13 mouse cellular contexts compared by ENCODE assay signal in the genomic region with DNA sequence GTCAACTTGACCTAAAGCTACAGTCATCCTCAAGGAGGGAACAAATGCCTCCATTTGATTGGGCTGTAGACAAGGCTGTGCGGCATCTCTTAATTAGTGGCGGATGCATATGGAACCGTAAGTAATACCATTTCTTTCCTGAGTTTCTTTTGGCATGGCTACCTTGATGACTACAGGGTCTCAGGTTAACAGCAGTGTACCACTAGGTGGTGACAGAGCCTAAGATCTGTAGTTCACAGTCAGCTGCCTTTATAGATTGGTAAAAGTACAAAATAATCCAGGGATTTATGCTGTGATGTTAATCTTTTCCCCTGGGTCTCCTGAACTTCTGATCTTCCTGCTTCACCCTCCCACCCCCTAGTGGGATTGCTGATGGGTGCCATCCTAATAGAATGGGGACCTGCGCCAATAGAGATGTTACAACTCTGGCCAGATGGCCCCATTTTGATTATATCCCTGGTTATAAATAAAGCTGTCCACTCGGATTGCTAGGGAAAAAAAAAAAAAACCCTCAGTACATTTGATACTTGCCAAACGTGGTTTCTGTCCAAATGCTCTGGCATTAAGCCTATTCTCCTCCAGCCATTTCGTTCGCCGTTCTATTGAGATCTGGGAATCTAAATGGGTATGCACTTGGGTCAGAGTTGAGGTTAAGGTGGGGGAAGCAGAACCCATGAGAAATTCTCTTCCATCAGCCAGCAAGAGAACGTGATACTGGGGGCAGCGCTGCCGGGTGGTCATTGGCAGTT. TPM values are rescaled to one million over a fixed set of nuclear protein-coding genes. Genes with fewer than 3 reads are reported as not detected.
DNase-seq lines count a peak whose midpoint lies in the region; ATAC-seq and TF ChIP-seq lines count a peak whose summit lies in the region.
"Had no signal": no experiment of that assay in that cellular context is flagged by ENCODE, and none has a peak within 500 bp of the region (broad histone marks: within the 10 kb centered on the region; RNA-seq: fewer than 3 reads in every experiment).

No protein-coding gene starts in this region.

- no peak for DNase-seq in heart, postnatal 0 days (ENCODE audit: low spot score)
- DNase-seq in midbrain, embryonic 14.5 days: peak; percentile 21
- DNase-seq in NIH3T3 (ENCODE audit: low read depth): peak; percentile 13
- DNase-seq in layer of hippocampus, adult 18-20 months (ENCODE audit: low spot score in 2 of 2): no peak
- DNase-seq in heart, postnatal 4 days: no peak
- DNase-seq: kidney, adult 2 months had no signal

- WGBS in heart, postnatal 0 days: 70% methylated on average over 12 of the region's 12 CpGs
- WGBS in heart, embryonic 12.5 days: 76% methylated on average over 12 of the region's 12 CpGs
- 83% methylated on average over 12 of the region's 12 CpGs for WGBS in midbrain, embryonic 14.5 days
- 81% methylated on average over 12 of the region's 12 CpGs for WGBS in midbrain, embryonic 16.5 days

- no peak overlapping the region for H3K4me2 ChIP-seq in heart, postnatal 0 days (ENCODE audit: low read depth, low read length)
- no peak overlapping the region for H3K4me2 ChIP-seq in heart, embryonic 12.5 days
- no peak overlapping the region for H3K4me2 ChIP-seq in midbrain, embryonic 14.5 days (ENCODE audit: low read length)
- H3K4me2 ChIP-seq in midbrain, embryonic 16.5 days (ENCODE audit: low read length): no peak overlapping the region
- H3K4me2 ChIP-seq: hindbrain, embryonic 12.5 days; lung, embryonic 15.5 days; neural tube, embryonic 12.5 days had no signal

- no peak overlapping the region for H3K27ac ChIP-seq in heart, postnatal 0 days (ENCODE audit: low read depth)
- H3K27ac ChIP-seq in heart, embryonic 12.5 days (ENCODE audit: poor library complexity, severe bottlenecking): no peak overlapping the region
- no peak overlapping the region for H3K27ac ChIP-seq in midbrain, embryonic 14.5 days (replicated peaks; ENCODE audit: low read depth, low read length)
- H3K27ac ChIP-seq in midbrain, embryonic 16.5 days (ENCODE audit: low read length): no peak overlapping the region
- H3K27ac ChIP-seq: heart, embryonic 10.5 days; hindbrain, embryonic 12.5 days; lung, embryonic 15.5 days; neural tube, embryonic 12.5 days had no signal

- no peaks in the 10 kb centered on the region for H3K4me1 ChIP-seq in heart, postnatal 0 days (ENCODE audit: control insufficient read depth, insufficient read depth)
- no peaks in the 10 kb centered on the region for H3K4me1 ChIP-seq in heart, embryonic 12.5 days (replicated peaks)
- H3K4me1 ChIP-seq in midbrain, embryonic 14.5 days (ENCODE audit: control insufficient read depth, insufficient read depth, low read length): no peaks in the 10 kb centered on the region
- H3K4me1 ChIP-seq in midbrain, embryonic 16.5 days (ENCODE audit: control insufficient read depth, insufficient read depth, low read length): no peaks in the 10 kb centered on the region
- H3K4me1 ChIP-seq: heart, embryonic 10.5 days; hindbrain, embryonic 12.5 days; lung, embryonic 15.5 days; neural tube, embryonic 12.5 days had no signal

- no peak overlapping the region for H3K9ac ChIP-seq in heart, postnatal 0 days (replicated peaks; ENCODE audit: low read depth, low read length)
- no peak overlapping the region for H3K9ac ChIP-seq in heart, embryonic 12.5 days
- H3K9ac ChIP-seq in midbrain, embryonic 14.5 days (replicated peaks; ENCODE audit: low read length): no peak overlapping the region
- no peak overlapping the region for H3K9ac ChIP-seq in midbrain, embryonic 16.5 days (ENCODE audit: low read depth, low read length)
- H3K9ac ChIP-seq: hindbrain, embryonic 12.5 days; lung, embryonic 15.5 days; neural tube, embryonic 12.5 days had no signal

- no peak for TF ChIP-seq EP300 in heart, postnatal 0 days (IDR thresholded peaks at IDR 0.05; ENCODE audit: low read depth)

- ATAC-seq in heart, postnatal 0 days (ENCODE audit: insufficient read depth, low read depth): no peak
- no peak for ATAC-seq in heart, embryonic 12.5 days (ENCODE audit: insufficient number of reproducible peaks, low FRiP score)
- ATAC-seq in midbrain, embryonic 14.5 days (ENCODE audit: low FRiP score, low TSS enrichment): no peak
- ATAC-seq in midbrain, embryonic 16.5 days: no peak
- peak; percentile 58 for ATAC-seq in granulocyte monocyte progenitor cell, adult 5-6 weeks (replicated peaks; ENCODE audit: poor library complexity, severe bottlenecking)

- no peak overlapping the region for H3K4me3 ChIP-seq in heart, postnatal 0 days (ENCODE audit: low read depth, low read length)
- no peak overlapping the region for H3K4me3 ChIP-seq in heart, embryonic 12.5 days
- no peak overlapping the region for H3K4me3 ChIP-seq in midbrain, embryonic 14.5 days (replicated peaks; ENCODE audit: low read depth, low read length)
- H3K4me3 ChIP-seq in midbrain, embryonic 16.5 days (ENCODE audit: low read depth, low read length): no peak overlapping the region
- H3K4me3 ChIP-seq: heart, embryonic 10.5 days; hindbrain, embryonic 12.5 days; lung, embryonic 15.5 days; neural tube, embryonic 12.5 days had no signal

- peak; percentile 25 for TF ChIP-seq CTCF in heart, postnatal 0 days (IDR thresholded peaks at IDR 0.05; ENCODE audit: low read depth)

- H3K36me3 ChIP-seq in heart, postnatal 0 days (replicated peaks; ENCODE audit: control insufficient read depth, insufficient read depth, low read length): no peaks in the 10 kb centered on the region
- H3K36me3 ChIP-seq in heart, embryonic 12.5 days: no peaks in the 10 kb centered on the region
- H3K36me3 ChIP-seq in midbrain, embryonic 14.5 days (ENCODE audit: control insufficient read depth, insufficient read depth, low read length): no peaks in the 10 kb centered on the region
- no peaks in the 10 kb centered on the region for H3K36me3 ChIP-seq in midbrain, embryonic 16.5 days (ENCODE audit: control insufficient read depth, insufficient read depth, low read length)
- H3K36me3 ChIP-seq: heart, embryonic 10.5 days; hindbrain, embryonic 12.5 days; lung, embryonic 15.5 days; neural tube, embryonic 12.5 days had no signal

- no peaks in the 10 kb centered on the region for H3K27me3 ChIP-seq in heart, postnatal 0 days (ENCODE audit: control insufficient read depth, insufficient read depth, low read length)
- H3K27me3 ChIP-seq in heart, embryonic 12.5 days (replicated peaks): no peaks in the 10 kb centered on the region
- no peaks in the 10 kb centered on the region for H3K27me3 ChIP-seq in midbrain, embryonic 14.5 days (ENCODE audit: control insufficient read depth, insufficient read depth, low read length)
- no peaks in the 10 kb centered on the region for H3K27me3 ChIP-seq in midbrain, embryonic 16.5 days (ENCODE audit: control insufficient read depth, insufficient read depth, low read depth, low read length)
- H3K27me3 ChIP-seq: hindbrain, embryonic 12.5 days; lung, embryonic 15.5 days; neural tube, embryonic 12.5 days had no signal

- no peaks in the 10 kb centered on the region for H3K9me3 ChIP-seq in heart, postnatal 0 days (replicated peaks; ENCODE audit: control insufficient read depth, low read length)
- H3K9me3 ChIP-seq in heart, embryonic 12.5 days (replicated peaks): peaks cover 4% of the 10 kb centered on the region; the same call in 1 of the 2 replicates
- H3K9me3 ChIP-seq in midbrain, embryonic 14.5 days (ENCODE audit: control insufficient read depth, low read length): no peaks in the 10 kb centered on the region
- H3K9me3 ChIP-seq in midbrain, embryonic 16.5 days (replicated peaks; ENCODE audit: control insufficient read depth, low read length, poor library complexity, severe bottlenecking): no peaks in the 10 kb centered on the region
- H3K9me3 ChIP-seq: heart, embryonic 10.5 days; hindbrain, embryonic 12.5 days; neural tube, embryonic 12.5 days had no signal

RNA-seq across cellular contexts. Expression of gene Rabl2, which starts 14.3 kb away (rescaled TPM):
- 9.6 and 12.7 TPM in 2 replicates for total RNA-seq in heart, postnatal 0 days (2014; rRNA removed; ENCODE audit: low replicate concordance)
- 9.2 and 10.3 TPM in 2 replicates for polyA plus RNA-seq in heart, postnatal 0 days (2015; fragmentation: Nextera tagmentation; extraction: Ambion mirVana)
- polyA plus RNA-seq in heart, embryonic 12.5 days (2016; fragmentation: Nextera tagmentation; extraction: Ambion mirVana): 20.3 and 21.1 TPM in 2 replicates
- polyA plus RNA-seq in midbrain, embryonic 14.5 days (2014; fragmentation: Nextera tagmentation; extraction: Ambion mirVana): 82.6 and 88.4 TPM in 2 replicates
- 82.1 and 95.5 TPM in 2 replicates for polyA plus RNA-seq in midbrain, embryonic 16.5 days (2015; fragmentation: Nextera tagmentation; extraction: Ambion mirVana)
- 10.2 and 16.8 TPM in 2 replicates for total RNA-seq in granulocyte monocyte progenitor cell, adult 5-6 weeks (2014; fragmentation: Nextera tagmentation)
- 11.1 and 18.9 TPM in 2 replicates for total RNA-seq in granulocyte monocyte progenitor cell, adult 5-6 weeks (2017)
- 10 to 100 TPM; 25.9 to 28.6 TPM for total RNA-seq in layer of hippocampus, adult 18-20 months (2021)
- 1 to 10 TPM; 6.9 to 8.3 TPM for total RNA-seq in heart, postnatal 4 days (2021)

RNA-seq across cellular contexts. Expression of gene Acr, which starts 37.9 kb away (rescaled TPM):
- not detected in 2 replicates for total RNA-seq in heart, postnatal 0 days (2014; rRNA removed; ENCODE audit: low replicate concordance)
- 0.23 TPM in 1 of 2 replicates, not detected in the other for polyA plus RNA-seq in heart, postnatal 0 days (2015; fragmentation: Nextera tagmentation; extraction: Ambion mirVana)
- 0.29 and 0.42 TPM in 2 replicates for polyA plus RNA-seq in heart, embryonic 12.5 days (2016; fragmentation: Nextera tagmentation; extraction: Ambion mirVana)
- 2.1 and 2.3 TPM in 2 replicates for polyA plus RNA-seq in midbrain, embryonic 14.5 days (2014; fragmentation: Nextera tagmentation; extraction: Ambion mirVana)
- polyA plus RNA-seq in midbrain, embryonic 16.5 days (2015; fragmentation: Nextera tagmentation; extraction: Ambion mirVana): 1.6 and 1.8 TPM in 2 replicates
- not detected in 2 replicates for total RNA-seq in granulocyte monocyte progenitor cell, adult 5-6 weeks (2014; fragmentation: Nextera tagmentation)
- not detected in 2 replicates for total RNA-seq in granulocyte monocyte progenitor cell, adult 5-6 weeks (2017)
- total RNA-seq in layer of hippocampus, adult 18-20 months (2021): 1 to 10 TPM in 1 of 2 experiments, under 1 TPM in 1; 0.66 to 1.0 TPM
- 1 to 10 TPM in 1 of 2 experiments, under 1 TPM in 1; 0.76 to 1.3 TPM for total RNA-seq in heart, postnatal 4 days (2021)

Comparison
In these comparisons a context has a peak if more than half of its experiments do, and no peak if none do; other contexts are left out.
1. DNase-seq: peak in midbrain, embryonic 14.5 days (single experiment) and NIH3T3 (single experiment); none in heart, postnatal 0 days (single experiment), layer of hippocampus, adult 18-20 months (0 of 2) and heart, postnatal 4 days (single experiment).